Mouse (Mus musculus) olfactory bulb, adult 2 months (tissue): ENCODE results near the gene Pigu.

Experiments used
- CTCF ChIP-seq: fragments of 200-500 bp; IDR thresholded peaks from 2 replicates; pipeline ENCODE4 v1.5.1; 2012; ENCODE audit warnings: low read depth, mild to moderate bottlenecking, low read length, moderate library complexity; ENCODE audit not compliant: insufficient read depth
- POLR2A ChIP-seq: fragments of 200-500 bp; IDR thresholded peaks from 2 replicates; pipeline ENCODE4 v1.6.1; 2012; ENCODE audit warnings: mild to moderate bottlenecking, low read depth, low read length, moderate library complexity; ENCODE audit not compliant: insufficient read depth

DNA sequence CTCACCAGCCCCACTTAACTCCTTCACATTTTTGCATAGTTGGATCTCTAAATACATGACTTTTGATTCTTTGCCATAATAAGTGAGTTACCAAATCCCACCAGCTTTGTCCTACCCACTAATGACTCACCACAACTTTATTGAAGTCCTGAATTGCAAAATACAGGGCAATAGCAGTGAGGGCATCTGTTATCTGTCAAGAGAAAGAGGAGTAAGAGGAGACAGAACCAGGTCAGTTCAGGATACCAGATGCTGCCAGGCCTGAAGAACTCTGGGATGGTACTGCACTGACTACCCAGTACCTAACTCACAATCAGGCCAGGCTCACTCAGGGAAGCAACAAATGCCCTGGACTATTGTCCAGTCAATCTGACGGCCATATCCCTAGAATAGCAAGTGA is 22.0 kb downstream of the Pigu start:
- no peak for TF ChIP-seq CTCF
- no peak for TF ChIP-seq POLR2A
